Mouse (Mus musculus) brain, embryonic 14.5 days (tissue): ENCODE results near the gene Cbx5.

Experiments used
- CTCF ChIP-seq: fragments of 200-500 bp; IDR thresholded peaks from 2 replicates; pipeline ENCODE4 v1.5.1; 2012; ENCODE audit warnings: inconsistent platforms, mild to moderate bottlenecking, moderate library complexity, borderline replicate concordance; ENCODE audit not compliant: insufficient read depth, insufficient read length; ENCODE audit errors: extremely low read depth
- POLR2A ChIP-seq: fragments of 200-500 bp; IDR thresholded peaks from 2 replicates; pipeline ENCODE4 v1.6.1; 2012; ENCODE audit warnings: mild to moderate bottlenecking, inconsistent platforms, borderline replicate concordance; ENCODE audit not compliant: poor library complexity, insufficient read depth, insufficient read length, severe bottlenecking; ENCODE audit errors: extremely low read depth

- TF ChIP-seq CTCF (no peak), POLR2A (no peak)
Observed at GRCm38 (mm10) chr15:103252660-103253059, 13.0 kb upstream of the Cbx5 start.
